Mouse (Mus musculus) heart, embryonic 14.5 days (tissue): ENCODE data around the gene Olfr1200. TPM values are rescaled to one million over a fixed set of nuclear protein-coding genes. Genes with fewer than 3 reads are reported as not detected.

Experiments used
- ATAC-seq: fragments of 200-750 bp; cut with Nextera tagmentation; 2 replicates; pipeline ENCODE4 v1.8.0; 2017; ENCODE audit warnings: low read depth, moderate TSS enrichment; ENCODE audit not compliant: insufficient number of reproducible peaks, insufficient read depth, low FRiP score
- H3K27ac ChIP-seq, 2 experiments: fragments of 200-500 bp in 1 of 2; fragments of 300-500 bp in 1 of 2; sonication (generic) in 1 of 2; replicated peaks in 1 of 2; 2 replicates each; pipeline ENCODE4 v1.5.1; 2012 to 2014; ENCODE audit warnings: low read depth in 2 of 2, low read length in 2 of 2, control low read depth in 1 of 2, mild to moderate bottlenecking in 1 of 2, mixed read lengths in 1 of 2; ENCODE audit not compliant: control insufficient read depth in 1 of 2, insufficient read depth in 1 of 2
- H3K27me3 ChIP-seq: fragments of 300-500 bp; sonication (generic); 2 replicates; pipeline ENCODE4 v1.6.1; 2014; ENCODE audit warnings: mild to moderate bottlenecking, low read length, control low read depth; ENCODE audit not compliant: control insufficient read depth, insufficient read depth
- H3K36me3 ChIP-seq: fragments of 300-500 bp; sonication (generic); 2 replicates; pipeline ENCODE4 v1.6.1; 2014; ENCODE audit warnings: mild to moderate bottlenecking, control low read depth, low read length, mixed read lengths; ENCODE audit not compliant: control insufficient read depth, insufficient read depth
- H3K4me1 ChIP-seq, 2 experiments: fragments of 200-500 bp in 1 of 2; fragments of 300-500 bp in 1 of 2; sonication (generic) in 1 of 2; 2 replicates each; pipeline ENCODE4 v1.6.1; 2012 to 2014; ENCODE audit warnings: low read length in 2 of 2, control low read depth in 1 of 2, mixed read lengths in 1 of 2; ENCODE audit not compliant: control insufficient read depth in 2 of 2, insufficient read depth in 2 of 2
- H3K4me2 ChIP-seq: fragments of 300-500 bp; sonication (generic); 2 replicates; pipeline ENCODE4 v1.6.1; 2014; ENCODE audit warnings: mild to moderate bottlenecking, low read length
- H3K4me3 ChIP-seq, 2 experiments: fragments of 200-500 bp in 1 of 2; fragments of 300-500 bp in 1 of 2; sonication (generic) in 1 of 2; 2 replicates each; pipeline ENCODE4 v1.5.1; 2012 to 2014; ENCODE audit warnings: low read length in 2 of 2, mild to moderate bottlenecking in 2 of 2, control low read depth in 1 of 2, low read depth in 1 of 2, moderate library complexity in 1 of 2; ENCODE audit not compliant: control insufficient read depth in 1 of 2, insufficient read depth in 1 of 2
- H3K9ac ChIP-seq: fragments of 300-500 bp; sonication (generic); 2 replicates; pipeline ENCODE4 v1.6.1; 2014; ENCODE audit warnings: mild to moderate bottlenecking, low read length
- H3K9me3 ChIP-seq: fragments of 300-500 bp; sonication (generic); 2 replicates; pipeline ENCODE4 v1.6.1; 2016; ENCODE audit warnings: low read length, control low read depth; ENCODE audit not compliant: control insufficient read depth
- WGBS: fragments of 180-500 bp; shearing (Covaris S2); extraction: QIAGEN DNeasy Blood & Tissue Kit; methylation state at CpG from one replicate; pipeline ENCODE4 v1.1.7; 2014; 5-methylcytosine and 5-hydroxymethylcytosine counted together
- polyA plus RNA-seq: library from polyadenylated mRNA; unstranded; fragments of >200 nt; fragmentation: Nextera tagmentation; extraction: Ambion mirVana; gene quantifications from 2 replicates; pipeline ENCODE4 v1.2.1, GENCODE M21; 2014

The Olfr1200 gene
- not detected in 2 replicates for polyA plus RNA-seq

DNA sequence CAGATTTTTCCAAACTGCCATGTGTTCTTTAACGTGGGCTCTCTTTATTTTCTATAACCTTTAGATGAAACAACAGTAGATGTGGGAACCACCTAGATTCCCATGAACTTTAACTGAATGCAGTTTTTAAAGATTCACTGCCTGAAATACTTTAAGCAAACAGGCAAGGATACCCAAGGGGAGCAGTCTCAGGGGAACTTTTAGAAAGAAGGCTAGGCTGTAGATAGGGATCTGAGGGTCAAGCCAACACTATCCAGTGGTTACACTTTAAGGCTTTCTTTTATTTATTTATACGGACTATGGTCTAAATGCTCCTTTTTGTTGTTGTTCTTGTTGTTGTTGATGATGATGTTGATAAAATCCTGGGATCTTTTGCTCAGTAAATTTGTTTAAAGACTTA is at the start of gene Olfr1200:
TSS of gene Olfr1200 (minus strand) at position 101 of the 400 bp plus-strand sequence.
- WGBS, result 65% methylated on average over 2 of the region's 2 CpGs
- Histone ChIP-seq H3K9me3 (no peaks in the 10 kb centered on the region), H3K27ac (no peak within 1 kb of the TSS), H3K27me3 (no peaks in the 10 kb centered on the region), H3K9ac (no peak within 1 kb of the TSS), H3K4me2 (no peak within 1 kb of the TSS), H3K4me3 (no peak within 1 kb of the TSS), H3K36me3 (no peaks in the 10 kb centered on the region), H3K4me1 (no peaks in the 10 kb centered on the region)
- no peak for ATAC-seq

DNA sequence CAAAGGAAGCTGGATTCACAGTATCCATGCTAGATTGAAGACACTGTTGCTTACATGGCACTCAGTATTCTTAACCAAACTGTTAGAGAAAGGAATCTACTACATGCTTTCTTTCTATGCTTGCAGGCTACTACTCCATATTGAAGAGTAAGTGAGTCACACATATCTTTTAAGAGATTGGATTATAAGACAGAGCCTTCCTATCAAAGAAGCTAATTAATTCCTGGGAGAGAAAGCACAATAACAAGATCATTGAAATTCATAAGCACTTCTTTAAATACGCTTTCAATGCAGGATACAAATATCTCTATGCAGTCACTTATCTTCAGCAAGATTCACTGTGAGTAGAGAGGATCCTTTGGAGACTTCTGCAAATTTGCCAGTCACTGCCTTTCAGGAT is 43.9 kb upstream of the Olfr1200 start, which contains the start of gene Olfr1202:
TSS of gene Olfr1202 (plus strand) at position 301 of the 400 bp plus-strand sequence.
- H3K27me3 ChIP-seq, result no peaks in the 10 kb centered on the region
- no peaks in the 10 kb centered on the region for H3K36me3 ChIP-seq
- no peak within 1 kb of the TSS for H3K4me2 ChIP-seq
- ATAC-seq, result no peak
- 72% methylated on average over 1 of the region's 1 CpGs for WGBS
- no peak within 1 kb of the TSS for H3K9ac ChIP-seq
- H3K4me3 ChIP-seq, result no peak within 1 kb of the TSS
- no peak within 1 kb of the TSS for H3K27ac ChIP-seq
- H3K9me3 ChIP-seq, result no peaks in the 10 kb centered on the region
- H3K4me1 ChIP-seq, result no peaks in the 10 kb centered on the region

DNA sequence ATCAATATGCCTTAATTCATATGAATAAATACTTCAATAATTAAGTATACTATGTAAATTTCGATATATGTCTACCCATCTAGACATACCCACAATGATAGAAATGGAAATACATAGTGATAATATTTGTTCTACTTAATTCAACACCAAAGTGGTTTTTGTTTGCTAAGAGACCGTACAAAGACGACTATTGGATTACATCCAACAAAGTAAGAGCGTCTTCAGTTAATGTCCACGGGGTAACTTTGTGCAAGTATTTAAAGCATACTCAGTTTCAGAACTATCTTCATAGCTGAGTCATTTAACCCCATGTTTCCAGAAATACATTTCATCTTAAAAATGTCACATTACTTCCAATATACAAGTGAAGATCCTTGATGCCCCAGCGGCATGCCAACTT is 22.4 kb upstream of the Olfr1200 start, which contains the start of gene Olfr1201:
TSS of gene Olfr1201 (plus strand) at position 301 of the 400 bp plus-strand sequence.
- WGBS, result 78% methylated on average over 6 of the region's 6 CpGs
- H3K4me3 ChIP-seq, result no peak within 1 kb of the TSS
- H3K9me3 ChIP-seq, result no peaks in the 10 kb centered on the region
- no peaks in the 10 kb centered on the region for H3K27me3 ChIP-seq
- no peaks in the 10 kb centered on the region for H3K36me3 ChIP-seq
- no peak within 1 kb of the TSS for H3K27ac ChIP-seq
- H3K4me1 ChIP-seq, result no peaks in the 10 kb centered on the region
- H3K4me2 ChIP-seq, result no peak within 1 kb of the TSS
- ATAC-seq, result no peak
- no peak within 1 kb of the TSS for H3K9ac ChIP-seq

DNA sequence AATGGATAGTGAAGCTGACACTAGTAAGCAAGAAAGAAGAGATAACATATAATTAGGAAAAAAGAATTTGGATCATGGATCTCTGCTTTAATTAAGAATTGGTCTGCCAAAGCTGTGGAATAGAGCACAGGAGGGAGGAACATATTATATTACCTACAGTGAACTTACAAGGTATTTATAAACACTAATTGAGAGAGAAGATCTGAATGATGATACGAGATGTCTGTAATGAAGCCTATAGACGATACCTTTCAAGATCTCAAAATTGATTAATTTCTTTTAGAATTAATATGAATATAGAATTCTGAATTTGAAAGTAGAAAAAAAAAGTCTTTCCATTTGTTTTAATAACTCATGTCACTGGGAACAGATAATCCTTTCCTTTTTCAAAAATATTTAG is 9.9 kb downstream of the Olfr1200 start, which contains the start of gene Olfr1199:
TSS of gene Olfr1199 (minus strand) at position 101 of the 400 bp plus-strand sequence.
- Histone ChIP-seq H3K9me3 (no peaks in the 10 kb centered on the region), H3K9ac (no peak within 1 kb of the TSS), H3K4me1 (no peaks in the 10 kb centered on the region), H3K4me3 (no peak within 1 kb of the TSS), H3K4me2 (no peak within 1 kb of the TSS), H3K27me3 (no peaks in the 10 kb centered on the region), H3K27ac (no peak within 1 kb of the TSS), H3K36me3 (no peaks in the 10 kb centered on the region)
- ATAC-seq, result no peak
- 83% methylated on average over 2 of the region's 2 CpGs for WGBS

DNA sequence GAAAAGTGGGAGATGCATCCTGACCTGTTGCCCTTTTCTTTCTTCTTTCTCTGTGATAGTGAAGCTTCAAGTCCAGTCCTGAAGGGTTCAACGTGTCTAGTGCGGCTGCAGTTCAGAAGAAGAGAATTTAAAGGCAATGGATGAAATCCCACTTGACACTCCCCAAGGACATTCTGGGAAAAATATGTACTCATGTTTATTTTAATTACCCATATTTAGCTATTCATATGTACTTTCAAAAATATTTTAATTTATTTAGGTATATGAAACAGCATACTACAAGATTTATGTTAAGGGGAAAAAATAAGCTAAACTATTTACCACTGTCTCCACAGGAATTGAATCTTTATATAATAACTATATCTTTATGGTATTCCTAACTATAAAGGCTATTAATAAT is 19.0 kb downstream of the Olfr1200 start, which contains the start of gene Olfr1198:
TSS of gene Olfr1198 (minus strand) at position 101 of the 400 bp plus-strand sequence.
- no peak for ATAC-seq
- 74% methylated on average over 2 of the region's 2 CpGs for WGBS
- H3K4me2 ChIP-seq, result no peak within 1 kb of the TSS
- no peaks in the 10 kb centered on the region for H3K9me3 ChIP-seq
- no peaks in the 10 kb centered on the region for H3K27me3 ChIP-seq
- H3K9ac ChIP-seq, result no peak within 1 kb of the TSS
- H3K36me3 ChIP-seq, result no peaks in the 10 kb centered on the region
- H3K27ac ChIP-seq, result no peak within 1 kb of the TSS
- no peak within 1 kb of the TSS for H3K4me3 ChIP-seq
- H3K4me1 ChIP-seq, result no peaks in the 10 kb centered on the region

DNA sequence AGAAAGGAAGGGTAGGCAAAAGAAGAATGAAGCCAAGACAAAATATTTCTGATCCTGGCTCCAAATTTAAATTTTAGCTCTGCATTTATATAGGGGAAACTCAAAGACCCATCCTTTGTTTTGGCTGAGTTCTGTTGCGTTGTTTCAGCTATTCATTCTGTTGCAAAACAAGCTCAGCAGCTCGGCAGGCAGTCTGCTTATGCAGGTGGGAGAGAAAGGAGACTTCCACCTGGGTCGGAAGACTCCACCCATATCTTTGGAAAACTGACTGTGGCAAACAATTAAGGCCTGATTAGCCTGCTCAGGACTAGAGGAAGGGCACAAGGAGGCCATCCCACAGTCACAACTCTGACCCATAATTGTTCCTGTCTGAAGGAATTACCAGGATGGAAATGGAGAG is 26.9 kb downstream of the Olfr1200 start:
- 62% methylated on average over 3 of the region's 3 CpGs for WGBS

DNA sequence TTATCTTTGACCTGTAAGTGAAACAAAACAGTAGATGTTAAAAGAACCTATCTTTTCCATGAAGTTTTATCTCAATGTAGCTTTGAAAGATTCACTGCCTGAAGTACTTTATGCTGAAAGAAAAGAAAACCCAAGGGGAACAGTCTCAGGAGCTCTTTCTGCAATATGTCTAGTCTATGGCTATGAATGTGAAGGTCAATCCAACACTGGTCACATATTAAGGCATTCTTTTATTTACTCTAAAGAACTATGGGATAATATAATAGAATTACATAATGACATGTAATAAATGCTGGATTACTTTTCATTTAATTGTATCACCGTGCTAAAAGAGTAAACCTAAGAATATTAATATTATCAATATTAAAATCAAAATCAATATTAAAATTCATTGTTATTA is 38.0 kb downstream of the Olfr1200 start, which contains the start of gene Olfr1197:
TSS of gene Olfr1197 (minus strand) at position 101 of the 400 bp plus-strand sequence.
- Histone ChIP-seq H3K4me1 (no peaks in the 10 kb centered on the region), H3K4me2 (no peak within 1 kb of the TSS), H3K27ac (no peak within 1 kb of the TSS), H3K9me3 (no peaks in the 10 kb centered on the region), H3K36me3 (no peaks in the 10 kb centered on the region), H3K27me3 (no peaks in the 10 kb centered on the region), H3K9ac (no peak within 1 kb of the TSS), H3K4me3 (no peak within 1 kb of the TSS)
- ATAC-seq, result no peak
- WGBS, result 75% methylated on average over 1 of the region's 1 CpGs

More for the DNA sequence above, 26.9 kb downstream of the Olfr1200 start:
- H3K4me1 ChIP-seq, result no peaks in the 10 kb centered on the region
- no peak overlapping the region for H3K27ac ChIP-seq
- no peak overlapping the region for H3K9ac ChIP-seq
- H3K4me2 ChIP-seq, result no peak overlapping the region
- H3K27me3 ChIP-seq, result no peaks in the 10 kb centered on the region
- no peaks in the 10 kb centered on the region for H3K36me3 ChIP-seq
- H3K9me3 ChIP-seq, result no peaks in the 10 kb centered on the region
- ATAC-seq, result no peak
- no peak overlapping the region for H3K4me3 ChIP-seq
